Mouse (Mus musculus): Measurements from ENCODE around the gene Milr1. TPM values are rescaled to one million over a fixed set of nuclear protein-coding genes. Genes with fewer than 3 reads are reported as not detected.

Gene Milr1
- total and polyA plus RNA-seq, 2 experiments, result 0.10 to 0.37 TPM

DNA sequence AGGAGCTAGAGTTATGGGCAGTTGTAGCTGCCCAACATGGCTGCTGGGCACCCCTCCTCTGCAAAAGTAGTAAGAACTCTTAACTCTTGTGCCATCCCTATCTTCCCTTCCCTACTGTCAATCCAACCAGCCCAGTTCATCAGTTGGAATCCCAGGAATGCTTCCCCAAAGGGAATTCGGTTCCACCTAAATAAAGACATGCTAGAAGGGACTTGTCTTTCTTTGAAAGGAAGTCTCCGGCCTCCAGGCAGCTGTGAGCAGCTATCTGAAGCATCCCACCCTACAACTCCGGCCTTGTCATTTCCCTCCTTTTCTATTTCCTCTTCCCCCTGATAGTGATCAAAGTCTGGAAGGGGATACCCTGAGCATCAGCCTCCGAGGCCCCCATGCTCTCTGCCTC is 44.8 kb upstream of the Milr1 start:
- Histone ChIP-seq H3K4me1 (ENCODE audit: control insufficient read depth, insufficient read depth, low read length) (no peaks in the 10 kb centered on the region), H3K27ac (replicated peaks; ENCODE audit: insufficient read depth, low read depth, low read length) (no peak overlapping the region)

DNA sequence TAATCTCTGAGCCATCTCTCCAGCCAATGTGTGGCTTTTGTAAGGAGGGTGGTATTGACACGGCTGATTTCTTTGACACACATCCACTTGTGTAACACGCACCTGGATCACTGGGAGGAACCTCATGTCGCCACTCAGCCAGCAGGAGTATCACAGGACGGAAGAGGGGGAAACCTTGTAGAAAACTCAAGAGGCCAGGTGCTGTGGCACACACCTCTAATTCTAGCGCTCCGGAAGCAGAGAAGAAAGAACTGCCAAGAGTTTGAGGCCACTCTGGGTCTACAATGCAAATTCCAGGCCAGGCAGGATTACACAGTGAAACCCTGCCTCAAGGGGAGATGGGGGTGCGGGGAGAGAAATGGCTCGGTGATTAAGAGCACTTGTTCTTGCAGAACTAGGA is 43.9 kb upstream of the Milr1 start:
- no peaks in the 10 kb centered on the region for H3K79me2 ChIP-seq (ENCODE audit: control insufficient read depth, insufficient read depth, low read length)
- H3K36me3 ChIP-seq (ENCODE audit: control insufficient read depth, insufficient read depth, low read length), result no peaks in the 10 kb centered on the region
- no peaks in the 10 kb centered on the region for H3K27me3 ChIP-seq (ENCODE audit: control insufficient read depth, insufficient read depth, low read length)
- TF ChIP-seq POLR2A (IDR thresholded peaks at IDR 0.05; ENCODE audit: extremely low read depth, insufficient read depth, low read length) (no peak), CTCF (IDR thresholded peaks at IDR 0.05; ENCODE audit: low read depth, low read length) (no peak)
- H3K27ac ChIP-seq (replicated peaks; ENCODE audit: insufficient read depth, low read depth, low read length), result no peak overlapping the region
- DNase-seq (ENCODE audit: extremely low read depth, low read depth, low spot score), result no peak
- 88% methylated on average over 8 of the region's 8 CpGs for WGBS
- no peaks in the 10 kb centered on the region for H3K4me1 ChIP-seq (ENCODE audit: control insufficient read depth, insufficient read depth, low read length)
- no peak overlapping the region for H3K4me3 ChIP-seq (ENCODE audit: insufficient read depth, low read depth, low read length)
- H3K9ac ChIP-seq (ENCODE audit: low read depth, low read length), result no peak overlapping the region

More for the DNA sequence above, 44.8 kb upstream of the Milr1 start:
- TF ChIP-seq POLR2A (IDR thresholded peaks at IDR 0.05; ENCODE audit: extremely low read depth, insufficient read depth, low read length) (no peak), CTCF (IDR thresholded peaks at IDR 0.05; ENCODE audit: low read depth, low read length) (no peak)
- H3K9ac ChIP-seq (ENCODE audit: low read depth, low read length), result no peak overlapping the region
- H3K36me3 ChIP-seq (ENCODE audit: control insufficient read depth, insufficient read depth, low read length), result no peaks in the 10 kb centered on the region
- no peaks in the 10 kb centered on the region for H3K27me3 ChIP-seq (ENCODE audit: control insufficient read depth, insufficient read depth, low read length)
- 73% methylated on average over 4 of the region's 4 CpGs for WGBS
- DNase-seq (ENCODE audit: extremely low read depth, low read depth, low spot score), result no peak
- H3K4me3 ChIP-seq (ENCODE audit: insufficient read depth, low read depth, low read length), result no peak overlapping the region
- H3K79me2 ChIP-seq (ENCODE audit: control insufficient read depth, insufficient read depth, low read length), result no peaks in the 10 kb centered on the region

DNA sequence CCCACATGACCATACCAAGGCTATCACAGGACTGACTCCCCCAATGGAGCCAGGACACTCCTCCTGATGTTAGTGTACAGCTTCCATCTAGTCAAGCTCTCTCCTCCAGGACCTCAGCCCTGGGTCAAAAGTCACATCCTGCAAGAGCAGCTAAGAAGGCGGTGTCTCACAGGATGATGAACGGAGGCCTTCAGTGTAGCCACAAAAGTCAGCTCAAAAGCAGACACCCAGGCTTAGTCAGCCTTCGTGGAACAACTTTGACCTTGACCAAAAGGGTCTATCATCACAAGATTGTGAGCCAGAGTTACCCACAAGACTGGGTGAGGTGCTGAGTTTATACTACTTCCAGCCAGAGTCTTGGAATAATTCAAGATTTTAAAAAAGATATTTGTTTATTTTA is 43.2 kb upstream of the Milr1 start:
- H3K27me3 ChIP-seq (ENCODE audit: control insufficient read depth, insufficient read depth, low read length), result no peaks in the 10 kb centered on the region
- 71% methylated on average over 3 of the region's 3 CpGs for WGBS
- H3K79me2 ChIP-seq (ENCODE audit: control insufficient read depth, insufficient read depth, low read length), result no peaks in the 10 kb centered on the region

DNA sequence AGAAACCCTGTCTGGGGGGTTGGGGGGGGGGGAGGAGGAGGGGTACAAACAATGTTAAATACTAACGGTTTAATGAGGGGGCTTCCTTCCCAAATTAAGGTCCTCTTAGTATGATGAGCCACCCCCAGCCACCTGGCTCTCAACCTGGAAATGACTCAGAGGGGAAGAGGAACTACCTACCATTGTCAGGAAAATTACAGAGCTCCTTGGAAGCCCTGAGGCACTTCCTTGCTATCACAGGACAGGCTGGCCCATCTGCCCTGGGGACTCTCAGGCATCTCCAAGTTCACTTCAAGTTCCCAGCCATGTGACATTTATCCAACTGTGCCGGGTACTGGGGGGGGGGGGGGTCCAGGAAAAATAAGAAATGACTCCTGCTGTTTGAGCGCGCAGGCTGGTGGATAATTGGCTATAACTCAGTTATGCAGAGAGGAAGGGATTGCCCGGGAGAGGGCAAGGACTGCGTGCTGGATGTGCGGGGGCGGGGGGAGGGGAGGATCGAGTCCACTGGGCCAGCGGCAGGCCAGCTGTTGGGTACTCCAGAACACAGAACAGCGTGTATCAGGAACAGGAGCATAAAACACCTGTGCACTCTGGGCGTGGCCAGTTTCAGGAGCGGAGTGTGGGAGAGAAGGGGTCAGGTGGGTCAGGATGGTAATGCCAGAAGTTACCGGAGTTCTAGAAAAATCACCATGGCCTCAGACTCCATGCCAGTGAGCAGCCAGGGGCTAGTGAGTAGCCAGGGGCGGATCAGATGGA is 41.6 kb upstream of the Milr1 start:
- Histone ChIP-seq H3K9ac (ENCODE audit: low read depth, low read length) (no peak overlapping the region), H3K27ac (replicated peaks; ENCODE audit: insufficient read depth, low read depth, low read length) (no peak overlapping the region), H3K27me3 (ENCODE audit: control insufficient read depth, insufficient read depth, low read length) (no peaks in the 10 kb centered on the region), H3K36me3 (ENCODE audit: control insufficient read depth, insufficient read depth, low read length) (no peaks in the 10 kb centered on the region), H3K4me1 (ENCODE audit: control insufficient read depth, insufficient read depth, low read length) (no peaks in the 10 kb centered on the region), H3K4me3 (ENCODE audit: insufficient read depth, low read depth, low read length) (no peak overlapping the region), H3K79me2 (ENCODE audit: control insufficient read depth, insufficient read depth, low read length) (no peaks in the 10 kb centered on the region)
- 49% methylated on average over 15 of the region's 15 CpGs for WGBS
- TF ChIP-seq POLR2A (IDR thresholded peaks at IDR 0.05; ENCODE audit: extremely low read depth, insufficient read depth, low read length) (no peak), CTCF (IDR thresholded peaks at IDR 0.05; ENCODE audit: low read depth, low read length) (no peak)
- DNase-seq (ENCODE audit: extremely low read depth, low read depth, low spot score), result no peak

More for the DNA sequence above, 43.2 kb upstream of the Milr1 start:
- H3K4me1 ChIP-seq (ENCODE audit: control insufficient read depth, insufficient read depth, low read length), result no peaks in the 10 kb centered on the region
- H3K27ac ChIP-seq (replicated peaks; ENCODE audit: insufficient read depth, low read depth, low read length), result no peak overlapping the region
- H3K4me3 ChIP-seq (ENCODE audit: insufficient read depth, low read depth, low read length), result no peak overlapping the region
- no peak overlapping the region for H3K9ac ChIP-seq (ENCODE audit: low read depth, low read length)
- H3K36me3 ChIP-seq (ENCODE audit: control insufficient read depth, insufficient read depth, low read length), result no peaks in the 10 kb centered on the region
- no peak for TF ChIP-seq POLR2A (IDR thresholded peaks at IDR 0.05; ENCODE audit: extremely low read depth, insufficient read depth, low read length)
- no peak for TF ChIP-seq CTCF (IDR thresholded peaks at IDR 0.05; ENCODE audit: low read depth, low read length)
- DNase-seq (ENCODE audit: extremely low read depth, low read depth, low spot score), result no peak

DNA sequence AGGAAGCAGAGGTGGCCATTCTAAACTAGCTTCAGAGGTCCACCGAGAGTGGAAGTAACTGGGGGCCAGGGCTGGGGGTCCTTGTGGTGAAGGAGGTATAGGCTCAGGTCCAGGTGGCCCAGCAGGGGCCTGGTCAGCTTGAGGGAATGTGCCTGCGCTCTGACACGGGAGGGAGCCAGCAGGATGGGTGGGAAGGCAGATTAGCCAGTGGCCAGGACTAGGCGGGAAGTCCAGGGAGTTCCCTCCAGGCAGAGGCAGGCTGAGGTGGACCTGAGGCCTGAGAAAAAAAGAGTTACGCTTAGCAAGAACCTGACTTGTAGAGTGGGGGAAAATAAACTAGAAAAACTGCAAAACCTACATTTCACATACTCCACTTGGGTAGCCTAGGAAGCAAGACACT is 40.2 kb upstream of the Milr1 start:
- peak overlapping the region; percentile 42 for H3K27ac ChIP-seq (replicated peaks; ENCODE audit: insufficient read depth, low read depth, low read length)
- 86% methylated on average over 5 of the region's 5 CpGs for WGBS
- no peaks in the 10 kb centered on the region for H3K4me1 ChIP-seq (ENCODE audit: control insufficient read depth, insufficient read depth, low read length)
- H3K36me3 ChIP-seq (ENCODE audit: control insufficient read depth, insufficient read depth, low read length), result no peaks in the 10 kb centered on the region
- H3K9ac ChIP-seq (ENCODE audit: low read depth, low read length), result no peak overlapping the region
- DNase-seq (ENCODE audit: extremely low read depth, low read depth, low spot score), result no peak
- H3K79me2 ChIP-seq (ENCODE audit: control insufficient read depth, insufficient read depth, low read length), result no peaks in the 10 kb centered on the region
- no peak overlapping the region for H3K4me3 ChIP-seq (ENCODE audit: insufficient read depth, low read depth, low read length)
- TF ChIP-seq POLR2A (IDR thresholded peaks at IDR 0.05; ENCODE audit: extremely low read depth, insufficient read depth, low read length) (no peak), CTCF (IDR thresholded peaks at IDR 0.05; ENCODE audit: low read depth, low read length) (no peak)
- no peaks in the 10 kb centered on the region for H3K27me3 ChIP-seq (ENCODE audit: control insufficient read depth, insufficient read depth, low read length)

DNA sequence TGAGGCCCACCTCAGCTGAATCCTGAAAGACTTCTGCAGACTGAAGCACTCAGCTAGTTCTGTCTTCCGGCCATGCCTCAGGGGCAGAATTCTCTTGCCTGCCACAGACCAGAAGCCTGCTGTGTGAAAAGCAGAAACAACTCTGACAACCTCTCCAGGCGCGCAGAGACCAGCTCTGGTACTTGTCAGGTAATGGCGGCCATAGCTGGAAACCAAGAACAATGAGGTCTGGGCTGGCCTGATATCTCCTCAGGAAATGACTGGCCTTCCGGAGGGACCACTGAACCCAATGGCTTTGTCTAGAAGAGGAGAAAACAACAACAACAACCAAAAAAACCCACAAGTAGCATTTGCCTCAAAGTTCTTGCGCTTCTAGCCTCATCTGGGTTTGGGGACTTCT is 36.0 kb upstream of the Milr1 start:
- Histone ChIP-seq H3K4me3 (ENCODE audit: insufficient read depth, low read depth, low read length) (peak overlapping the region; percentile 36), H3K36me3 (ENCODE audit: control insufficient read depth, insufficient read depth, low read length) (no peaks in the 10 kb centered on the region), H3K79me2 (ENCODE audit: control insufficient read depth, insufficient read depth, low read length) (no peaks in the 10 kb centered on the region), H3K27ac (replicated peaks; ENCODE audit: insufficient read depth, low read depth, low read length) (peak overlapping the region; percentile 30), H3K27me3 (ENCODE audit: control insufficient read depth, insufficient read depth, low read length) (no peaks in the 10 kb centered on the region), H3K9ac (ENCODE audit: low read depth, low read length) (peak overlapping the region; percentile 54), H3K4me1 (ENCODE audit: control insufficient read depth, insufficient read depth, low read length) (peaks cover 2% of the 10 kb centered on the region; the same call in 1 of the 2 replicates)
- WGBS, result 78% methylated on average over 6 of the region's 6 CpGs
- DNase-seq (ENCODE audit: extremely low read depth, low read depth, low spot score), result no peak
- TF ChIP-seq CTCF (IDR thresholded peaks at IDR 0.05; ENCODE audit: low read depth, low read length) (no peak), POLR2A (IDR thresholded peaks at IDR 0.05; ENCODE audit: extremely low read depth, insufficient read depth, low read length) (no peak)

Data from liver, adult 2 months (tissue).